Mouse (Mus musculus) hindbrain, embryonic 14.5 days (tissue): ENCODE measurements around the gene Zfp454. TPM values are rescaled to one million over a fixed set of nuclear protein-coding genes. Genes with fewer than 3 reads are reported as not detected.

Source experiments
- ATAC-seq: fragments of 200-750 bp; cut with Nextera tagmentation; 2 replicates; pipeline ENCODE4 v1.8.0; 2017; ENCODE audit warnings: moderate number of reproducible peaks, mild to moderate bottlenecking, moderate TSS enrichment, moderate library complexity; ENCODE audit not compliant: low FRiP score
- DNase-seq: peaks from one replicate; pipeline ENCODE4 v3.0.0-alpha.2; 2015; ENCODE audit warnings: low spot score
- H3K27ac ChIP-seq: fragments of 300-500 bp; sonication (generic); 2 replicates; pipeline ENCODE4 v1.5.1; 2014; ENCODE audit warnings: mild to moderate bottlenecking, moderate library complexity
- H3K27me3 ChIP-seq: fragments of 300-500 bp; sonication (generic); 2 replicates; pipeline ENCODE4 v1.6.1; 2014; ENCODE audit warnings: mild to moderate bottlenecking, low read length, mixed read lengths; ENCODE audit not compliant: control insufficient read depth, insufficient read depth
- H3K36me3 ChIP-seq: fragments of 300-500 bp; sonication (generic); replicated peaks from 2 replicates; pipeline ENCODE4 v1.6.1; 2014; ENCODE audit not compliant: control insufficient read depth, insufficient read depth
- H3K4me1 ChIP-seq: fragments of 300-500 bp; sonication (generic); replicated peaks from 2 replicates; pipeline ENCODE4 v1.6.1; 2014; ENCODE audit warnings: antibody characterized with exemption, low read length, mixed read lengths; ENCODE audit not compliant: control insufficient read depth, insufficient read depth
- H3K4me2 ChIP-seq: fragments of 300-500 bp; sonication (generic); replicated peaks from 2 replicates; pipeline ENCODE4 v1.6.1; 2014; ENCODE audit warnings: mild to moderate bottlenecking, moderate library complexity
- H3K4me3 ChIP-seq: fragments of 300-500 bp; sonication (generic); replicated peaks from 2 replicates; pipeline ENCODE4 v1.5.1; 2014; ENCODE audit warnings: mild to moderate bottlenecking, low read length
- H3K9ac ChIP-seq: fragments of 300-500 bp; sonication (generic); 2 replicates; pipeline ENCODE4 v1.6.1; 2014
- H3K9me3 ChIP-seq: fragments of 300-500 bp; sonication (generic); 2 replicates; pipeline ENCODE4 v1.6.1; 2016; ENCODE audit warnings: low read length; ENCODE audit not compliant: control insufficient read depth
- WGBS: fragments of 180-500 bp; shearing (Covaris S2); extraction: QIAGEN DNeasy Blood & Tissue Kit; methylation state at CpG from one replicate; pipeline ENCODE4 v1.1.7; 2014; 5-methylcytosine and 5-hydroxymethylcytosine counted together
- polyA plus RNA-seq: library from polyadenylated mRNA; unstranded; fragments of >200 nt; fragmentation: Nextera tagmentation; extraction: Ambion mirVana; gene quantifications from 2 replicates; pipeline ENCODE4 v1.2.1, GENCODE M21; 2014

Zfp454 gene
- 9.9 and 14.4 TPM in 2 replicates for polyA plus RNA-seq

DNA sequence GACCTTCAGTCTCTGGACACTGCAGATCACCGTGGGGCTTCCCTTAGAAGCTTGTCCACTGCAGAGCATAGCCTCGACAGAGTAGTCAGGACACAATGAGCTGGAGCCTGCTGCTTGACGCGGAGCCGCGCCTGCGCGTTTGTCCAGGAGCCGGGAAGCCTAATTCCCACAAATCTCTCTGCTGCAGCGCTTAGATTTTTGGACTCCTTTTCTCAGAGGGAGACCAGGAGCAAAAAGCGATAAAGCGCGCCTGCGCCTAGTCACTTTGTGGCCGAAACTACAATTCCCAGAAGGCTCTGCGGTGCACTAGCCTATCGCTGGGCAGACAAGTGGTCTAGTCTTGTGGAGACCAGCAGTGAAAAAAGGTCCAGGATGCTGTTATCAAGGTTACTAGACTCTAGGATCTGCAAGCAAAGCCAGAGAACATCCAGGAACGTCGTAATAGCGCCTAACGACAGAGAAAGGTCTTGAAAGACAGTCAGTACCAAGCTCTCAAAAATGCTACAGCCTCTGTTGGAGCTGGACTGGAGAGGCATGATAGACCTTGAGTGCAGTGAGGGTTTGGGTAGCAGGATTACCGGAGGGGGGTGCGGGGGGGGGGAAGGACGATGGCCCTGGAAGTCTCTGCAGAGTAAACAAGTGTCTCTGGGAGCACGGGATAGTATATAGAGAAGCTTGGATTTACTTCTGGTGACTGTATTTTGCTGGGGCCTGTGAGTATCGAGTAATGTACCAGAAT is at the start of gene Zfp454:
Gene Zfp454 (minus strand): TSS at position 262 of the 739 bp plus-strand sequence.
- H3K4me1 ChIP-seq = peaks cover 8% of the 10 kb centered on the region
- ATAC-seq = peak; percentile 96

DNA sequence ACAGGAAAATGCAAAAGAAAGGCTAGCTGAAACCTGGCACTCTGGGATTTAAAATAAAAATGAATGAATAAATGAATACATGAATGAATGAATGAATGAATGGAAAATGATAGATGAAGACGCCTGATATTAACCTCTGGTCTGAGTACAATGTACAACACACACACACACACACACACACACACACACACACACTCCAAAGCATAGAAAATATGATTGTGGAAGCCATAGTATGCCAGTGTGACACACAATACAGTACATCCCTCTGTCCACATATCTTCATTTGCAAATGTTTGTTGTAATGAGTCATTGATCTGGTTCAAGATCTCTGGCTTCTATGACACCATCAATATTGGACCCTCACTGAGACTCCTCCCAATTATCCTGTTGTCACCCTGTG is 44.6 kb upstream of the Zfp454 start:
- H3K4me1 ChIP-seq = peaks cover 5% of the 10 kb centered on the region; the same call in 1 of the 2 replicates
- no peaks in the 10 kb centered on the region for H3K9me3 ChIP-seq
- peak overlapping the region; percentile 55; the same call in 1 of the 2 replicates for H3K4me3 ChIP-seq
- whole genome bisulfite sequencing = 56% methylated on average over 1 of the region's 1 CpGs
- H3K36me3 ChIP-seq = no peaks in the 10 kb centered on the region
- H3K9ac ChIP-seq = peak overlapping the region; percentile 42
- peak overlapping the region; percentile 81 for H3K27ac ChIP-seq
- H3K27me3 ChIP-seq = no peaks in the 10 kb centered on the region
- ATAC-seq (no peak), DNase-seq (no peak)
- peak overlapping the region; percentile 86 for H3K4me2 ChIP-seq

More for the DNA sequence above, at the start of gene Zfp454:
- peak within 1 kb of the TSS; percentile 43 for H3K4me3 ChIP-seq
- no peaks in the 10 kb centered on the region for H3K27me3 ChIP-seq
- H3K36me3 ChIP-seq = peaks cover 25% of the 10 kb centered on the region
- H3K27ac ChIP-seq = peak within 1 kb of the TSS; percentile 76
- H3K9me3 ChIP-seq = 0 out of 2 replicates have a peak, but pooled peaks cover 3% of the 10 kb centered on the region
- H3K9ac ChIP-seq = peak within 1 kb of the TSS; percentile 69
- peak within 1 kb of the TSS; percentile 79 for H3K4me2 ChIP-seq
- peak; percentile 97 for DNase-seq
- WGBS = 6% methylated on average over 26 of the region's 26 CpGs

GRCm38 (mm10) chr11:50931451-50931866 is 44.0 kb upstream of the Zfp454 start, which contains the start of gene Zfp354b:
TSS of gene Zfp354b (minus strand) at chr11:50931633.
- Histone ChIP-seq H3K27me3 (no peaks in the 10 kb centered on the region), H3K9me3 (no peaks in the 10 kb centered on the region), H3K36me3 (no peaks in the 10 kb centered on the region), H3K27ac (peak within 1 kb of the TSS; percentile 81), H3K9ac (peak within 1 kb of the TSS; percentile 73), H3K4me2 (peak within 1 kb of the TSS; percentile 86), H3K4me3 (peak within 1 kb of the TSS; percentile 55), H3K4me1 (peaks cover 5% of the 10 kb centered on the region; the same call in 1 of the 2 replicates)
- WGBS = under 1% methylated on average over 18 of the region's 18 CpGs
- DNase-seq = peak; percentile 94
- ATAC-seq = peak; percentile 96

GRCm38 (mm10) chr11:50931021-50931420 is 43.6 kb upstream of the Zfp454 start:
- DNase-seq (peak; percentile 40), ATAC-seq (peak; percentile 67)
- Histone ChIP-seq H3K27me3 (no peaks in the 10 kb centered on the region), H3K4me3 (peak overlapping the region; percentile 55), H3K9me3 (no peaks in the 10 kb centered on the region), H3K4me2 (peak overlapping the region; percentile 86), H3K27ac (peak overlapping the region; percentile 81), H3K9ac (peak overlapping the region; percentile 73), H3K36me3 (no peaks in the 10 kb centered on the region), H3K4me1 (peaks cover 5% of the 10 kb centered on the region; the same call in 1 of the 2 replicates)
- WGBS = under 1% methylated on average over 16 of the region's 16 CpGs

DNA sequence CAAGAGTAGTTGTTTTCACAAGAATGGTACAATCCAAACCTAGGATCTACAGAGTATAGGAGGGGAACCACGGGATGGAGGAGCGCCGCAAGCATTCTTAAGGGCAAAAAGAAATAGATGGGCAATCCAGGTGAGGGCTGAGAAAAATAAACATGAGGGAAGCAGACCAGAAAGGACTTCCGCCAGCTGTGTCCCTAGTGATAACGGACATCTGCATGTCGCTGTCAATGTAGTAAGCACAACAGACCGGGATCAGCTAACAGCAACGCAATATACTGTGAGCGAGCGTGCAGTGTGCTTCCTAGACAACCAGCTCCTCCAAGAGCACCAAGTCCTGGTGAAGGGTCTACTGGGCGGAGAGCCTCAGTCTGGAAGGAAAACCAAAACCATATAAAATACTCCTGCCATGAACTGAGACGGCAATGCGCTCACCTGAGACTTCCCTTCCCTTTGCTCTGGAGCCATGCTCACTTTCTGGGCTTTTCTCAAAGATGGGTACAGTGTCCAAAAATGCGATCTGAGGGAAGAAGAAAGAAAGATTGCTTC is 43.1 kb upstream of the Zfp454 start:
- Histone ChIP-seq H3K27me3 (no peaks in the 10 kb centered on the region), H3K27ac (peak overlapping the region; percentile 81), H3K4me1 (peaks cover 5% of the 10 kb centered on the region; the same call in 1 of the 2 replicates), H3K4me2 (peak overlapping the region; percentile 86), H3K4me3 (peak overlapping the region; percentile 55), H3K9ac (peak overlapping the region; percentile 73), H3K36me3 (no peaks in the 10 kb centered on the region), H3K9me3 (no peaks in the 10 kb centered on the region)
- 27% methylated on average over 14 of the region's 14 CpGs for WGBS
- no peak for ATAC-seq
- DNase-seq = peak; percentile 44

GRCm38 (mm10) chr11:50915671-50916320 is 28.3 kb upstream of the Zfp454 start, which contains the start of gene Zfp2:
TSS of gene Zfp2 (minus strand) at chr11:50916165.
- peak within 1 kb of the TSS; percentile 78 for H3K4me3 ChIP-seq
- peak within 1 kb of the TSS; percentile 97 for H3K9ac ChIP-seq
- no peaks in the 10 kb centered on the region for H3K27me3 ChIP-seq
- ATAC-seq (peak; percentile 97), DNase-seq (peak; percentile 93)
- H3K4me2 ChIP-seq = peak within 1 kb of the TSS; percentile 50
- peak within 1 kb of the TSS; percentile 92 for H3K27ac ChIP-seq
- WGBS = under 1% methylated on average over 47 of the region's 47 CpGs
- peaks cover 27% of the 10 kb centered on the region for H3K36me3 ChIP-seq
- H3K9me3 ChIP-seq = peaks cover 36% of the 10 kb centered on the region
- H3K4me1 ChIP-seq = peaks cover 6% of the 10 kb centered on the region

- no peak overlapping the region for H3K9ac ChIP-seq
- ATAC-seq (no peak), DNase-seq (no peak)
- H3K4me3 ChIP-seq = 0 out of 2 replicates have a peak overlapping the region, but pooled peaks have one; percentile 78
- 96% methylated on average over 3 of the region's 3 CpGs for WGBS
- peaks cover 44% of the 10 kb centered on the region for H3K9me3 ChIP-seq
- H3K27ac ChIP-seq = no peak overlapping the region
- H3K36me3 ChIP-seq = peaks cover 40% of the 10 kb centered on the region
- peaks cover 6% of the 10 kb centered on the region for H3K4me1 ChIP-seq
- H3K27me3 ChIP-seq = no peaks in the 10 kb centered on the region
- peak overlapping the region; percentile 50; the same call in 1 of the 2 replicates for H3K4me2 ChIP-seq
Observed at GRCm38 (mm10) chr11:50914461-50914860, 27.0 kb upstream of the Zfp454 start.

GRCm38 (mm10) chr11:50913301-50913700 is 25.9 kb upstream of the Zfp454 start:
- H3K4me3 ChIP-seq = no peak overlapping the region
- no peak overlapping the region for H3K9ac ChIP-seq
- H3K36me3 ChIP-seq = peaks cover 52% of the 10 kb centered on the region
- H3K4me1 ChIP-seq = peaks cover 6% of the 10 kb centered on the region
- no peaks in the 10 kb centered on the region for H3K27me3 ChIP-seq
- peaks cover 55% of the 10 kb centered on the region for H3K9me3 ChIP-seq
- H3K4me2 ChIP-seq = no peak overlapping the region
- H3K27ac ChIP-seq = no peak overlapping the region
- WGBS = 93% methylated on average over 1 of the region's 1 CpGs
- DNase-seq (no peak), ATAC-seq (no peak)

- H3K27me3 ChIP-seq = no peaks in the 10 kb centered on the region
- no peak overlapping the region for H3K27ac ChIP-seq
- peaks cover 99% of the 10 kb centered on the region for H3K36me3 ChIP-seq
- no peak overlapping the region for H3K9ac ChIP-seq
- 86% methylated on average over 5 of the region's 5 CpGs for WGBS
- ATAC-seq (no peak), DNase-seq (no peak)
- H3K4me1 ChIP-seq = no peaks in the 10 kb centered on the region
- no peak overlapping the region for H3K4me2 ChIP-seq
- H3K9me3 ChIP-seq = peaks cover 94% of the 10 kb centered on the region
- H3K4me3 ChIP-seq = no peak overlapping the region
Observed at GRCm38 (mm10) chr11:50908136-50908535, 20.7 kb upstream of the Zfp454 start.
